Mouse (Mus musculus) layer of hippocampus, adult 2 months (tissue): ENCODE results near the gene Tasp1. TPM values are rescaled to one million over a fixed set of nuclear protein-coding genes. Genes with fewer than 3 reads are reported as not detected.
"Not testable (repeated sequence)": the region's sequence is repeated elsewhere in the genome, so short reads cannot be mapped to it uniquely, and the experiment has no call there.

Experiments used
- DNase-seq, 2 experiments: peaks; one replicate each; pipeline ENCODE4 v3.0.0; 2022; ENCODE audit warnings: low spot score in 2 of 2
- H3K27ac ChIP-seq: fragments of 200-600 bp; 2 replicates; pipeline ENCODE4 v1.8.1; 2022
- H3K4me3 ChIP-seq: fragments of 200-600 bp; 2 replicates; pipeline ENCODE4 v1.8.1; 2022; ENCODE audit warnings: mild to moderate bottlenecking
- CTCF ChIP-seq: fragments of 200-600 bp; conservative IDR thresholded peaks from 2 replicates; pipeline ENCODE4 v1.8.1; 2022; ENCODE audit warnings: antibody characterized with exemption, mild to moderate bottlenecking, moderate library complexity
- total RNA-seq, 2 experiments: library from RNA; stranded (reverse); gene quantifications; 2 replicates each; pipeline ENCODE4 v1.2.3; 2021

Tasp1 gene
- total RNA-seq, 2 experiments from 2014 or later = 28.3 to 30.3 TPM

DNA sequence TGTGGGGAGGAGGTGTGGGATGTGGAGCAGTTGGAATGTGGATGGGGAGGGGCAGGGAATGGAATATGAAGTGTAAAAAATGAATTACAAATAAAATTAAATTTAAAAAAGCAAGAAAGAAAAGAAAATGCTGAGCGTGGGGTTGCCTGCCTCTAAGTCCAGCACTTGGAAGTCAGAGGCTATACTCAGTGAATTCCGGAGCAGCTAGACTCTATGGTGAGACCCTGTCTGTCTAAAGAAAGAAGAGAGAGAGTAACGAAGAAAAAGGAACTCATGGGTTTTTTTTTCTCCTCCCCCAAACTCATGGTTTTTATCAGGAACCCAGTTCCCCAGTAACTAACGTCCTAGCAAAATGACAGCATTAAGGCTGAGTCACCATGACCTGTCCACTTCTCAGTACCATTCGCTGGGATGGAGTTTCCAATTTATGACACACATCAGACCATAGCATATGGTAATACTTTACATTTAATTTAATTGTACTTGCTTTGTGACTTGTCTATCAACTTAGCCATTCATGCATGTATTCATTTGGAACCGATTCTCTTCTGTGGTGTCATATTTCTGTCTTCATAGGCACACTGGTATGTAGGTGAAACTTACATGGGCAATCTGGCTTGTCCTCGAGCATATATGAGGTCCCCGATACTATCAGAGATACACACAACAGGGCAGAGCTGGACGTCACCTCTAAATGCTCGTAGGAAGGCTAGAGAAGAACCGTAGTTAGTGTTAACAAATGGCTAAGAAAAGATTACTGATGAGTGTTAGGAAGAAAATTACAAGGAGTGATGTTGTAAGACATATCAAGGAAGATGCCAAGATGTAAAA is 14.4 kb upstream of the Tasp1 start:
- H3K27ac ChIP-seq = no peak overlapping the region
- TF ChIP-seq CTCF = no peak
- no peak overlapping the region for H3K4me3 ChIP-seq
- no peak for DNase-seq

DNA sequence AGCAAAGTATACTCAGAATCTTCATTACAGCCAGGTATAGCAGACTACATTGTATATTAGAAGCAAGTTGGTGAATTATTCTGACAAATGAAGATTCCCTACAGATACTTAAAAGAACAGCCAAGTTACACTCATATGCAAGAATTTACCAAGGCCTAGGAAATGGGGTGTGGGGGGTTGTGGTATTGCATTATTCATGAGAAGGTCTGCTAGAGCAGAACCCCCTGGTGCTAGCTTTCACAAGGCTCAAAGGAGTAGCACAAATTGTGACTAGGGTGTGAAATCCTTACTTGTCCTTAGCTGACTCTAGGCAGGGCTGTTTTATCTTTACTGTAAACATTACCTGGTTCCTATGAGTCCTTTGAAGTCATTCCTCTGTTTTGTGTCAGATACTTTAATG is 12.7 kb upstream of the Tasp1 start:
- not testable (repeated sequence) for H3K27ac ChIP-seq, H3K4me3 ChIP-seq, DNase-seq

- H3K27ac ChIP-seq = no peak overlapping the region
- TF ChIP-seq CTCF = no peak
These were observed 12.1 kb upstream of the Tasp1 start for GRCm38 (mm10) chr2:140078600-140079280.

GRCm38 (mm10) chr2:140077476-140077875 is 10.9 kb upstream of the Tasp1 start:
- no peak for TF ChIP-seq CTCF
- no peak for DNase-seq
- no peak overlapping the region for H3K27ac ChIP-seq
- no peak overlapping the region for H3K4me3 ChIP-seq

More at GRCm38 (mm10) chr2:140078600-140079280, 12.1 kb upstream of the Tasp1 start:
- DNase-seq = no peak
- H3K4me3 ChIP-seq = no peak overlapping the region

- TF ChIP-seq CTCF = no peak
- H3K4me3 ChIP-seq = no peak overlapping the region
- no peak overlapping the region for H3K27ac ChIP-seq
- DNase-seq = no peak
These were observed 8.5 kb upstream of the Tasp1 start for GRCm38 (mm10) chr2:140075150-140075549.

- Histone ChIP-seq H3K27ac (no peak overlapping the region), H3K4me3 (peak overlapping the region; percentile 94)
- no peak for DNase-seq
- no peak for TF ChIP-seq CTCF
These were observed 911 bp upstream of the Tasp1 start for GRCm38 (mm10) chr2:140067516-140067915.

- Histone ChIP-seq H3K27ac (peak overlapping the region; percentile 95; the same call in 1 of the 2 replicates), H3K4me3 (peak overlapping the region; percentile 94)
- DNase-seq = no peak
- peak; percentile 46 for TF ChIP-seq CTCF
These were observed 929 bp downstream of the Tasp1 start for GRCm38 (mm10) chr2:140065676-140066075.

DNA sequence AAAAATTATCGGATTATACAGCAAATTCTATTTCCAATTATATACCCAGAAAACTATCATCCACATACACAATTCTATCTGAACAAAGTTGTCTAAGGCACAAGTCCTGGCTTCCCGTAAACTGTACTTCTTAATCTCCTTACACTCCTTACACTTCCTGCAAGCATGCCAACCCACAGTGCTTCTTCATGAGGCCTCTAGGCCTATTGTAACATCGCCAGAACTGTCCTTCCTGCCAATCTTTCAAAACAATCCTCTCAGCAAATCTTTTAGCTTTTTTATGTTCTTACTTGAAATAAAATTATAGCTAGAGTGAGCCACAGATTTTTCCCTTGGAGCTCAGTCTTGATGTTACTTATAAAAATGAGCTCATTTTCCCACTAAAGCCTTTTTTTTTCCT is 5.1 kb downstream of the Tasp1 start:
- TF ChIP-seq CTCF = no peak
- Histone ChIP-seq H3K4me3 (no peak overlapping the region), H3K27ac (no peak overlapping the region)
- no peak for DNase-seq

DNA sequence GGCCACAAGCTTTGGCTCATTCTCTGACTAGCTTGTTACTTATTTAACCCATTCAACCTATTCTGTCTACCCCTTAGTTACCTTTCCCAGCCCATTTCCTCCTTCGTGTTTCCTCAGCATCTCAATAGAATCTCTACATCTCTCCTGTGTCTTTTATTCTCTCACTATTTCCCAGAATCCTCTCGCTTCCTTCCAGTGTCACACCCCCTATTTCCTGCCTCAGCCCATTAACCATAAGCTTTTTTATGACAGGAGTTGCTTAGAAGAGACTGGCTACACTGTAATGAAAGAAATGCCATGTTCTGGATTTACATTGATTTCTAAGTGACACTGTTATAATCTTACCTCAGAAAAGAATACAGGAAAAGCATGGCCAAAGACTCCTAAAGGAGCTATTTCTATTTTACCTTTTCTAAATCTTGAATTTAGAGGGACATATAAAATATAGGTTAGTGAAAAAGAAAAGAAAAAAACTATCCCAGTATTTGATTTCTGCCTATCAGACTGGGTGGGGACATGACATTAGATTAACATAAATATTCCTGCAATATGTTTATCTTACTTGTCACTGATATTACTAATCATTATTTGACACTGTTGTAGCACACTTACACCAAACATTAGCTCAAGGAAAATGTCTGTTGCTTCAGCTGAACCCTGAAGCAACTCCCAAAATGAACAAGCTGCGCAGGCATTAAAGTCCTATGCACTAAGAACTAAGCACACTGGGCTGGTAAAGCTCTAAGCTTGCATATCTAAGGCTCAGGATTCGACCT is 6.3 kb downstream of the Tasp1 start:
- Histone ChIP-seq H3K4me3 (no peak overlapping the region), H3K27ac (no peak overlapping the region)
- DNase-seq = no peak
- TF ChIP-seq CTCF = no peak

- no peak for TF ChIP-seq CTCF
- DNase-seq = no peak
- no peak overlapping the region for H3K27ac ChIP-seq
- H3K4me3 ChIP-seq = no peak overlapping the region
These were observed 8.5 kb downstream of the Tasp1 start for GRCm38 (mm10) chr2:140058125-140058524.

GRCm38 (mm10) chr2:140051607-140052126 is 14.9 kb downstream of the Tasp1 start:
- Histone ChIP-seq H3K27ac (no peak overlapping the region), H3K4me3 (no peak overlapping the region)
- TF ChIP-seq CTCF = no peak
- no peak for DNase-seq

DNA sequence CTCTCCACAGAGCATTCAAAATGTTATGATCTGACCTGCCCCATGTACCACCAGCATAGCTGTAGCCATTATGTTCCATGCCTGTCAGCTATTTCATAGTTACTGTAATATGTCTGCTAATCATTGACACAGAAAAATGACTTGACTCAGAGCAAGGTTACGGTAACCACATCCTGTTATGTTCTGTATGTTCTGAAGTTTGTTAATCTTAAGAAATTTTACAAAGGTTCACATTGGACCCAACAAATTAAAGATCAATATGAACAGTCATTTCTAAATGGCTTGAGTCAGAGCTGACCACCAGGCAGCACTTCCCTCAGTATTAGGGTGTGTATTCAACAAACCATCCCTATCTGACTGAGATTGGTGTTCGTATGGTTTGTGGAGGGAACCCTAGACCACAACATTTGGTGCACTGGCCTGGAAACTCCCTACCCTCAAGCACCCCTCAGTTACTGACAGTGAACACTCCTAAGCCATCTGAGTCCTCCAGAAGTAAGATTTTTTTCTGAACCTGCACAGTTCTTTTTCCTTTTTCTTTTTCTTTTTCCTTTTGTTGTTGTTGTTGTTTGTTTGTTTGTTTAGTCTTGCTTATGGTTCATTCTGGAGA is 24.0 kb downstream of the Tasp1 start:
- Histone ChIP-seq H3K27ac (no peak overlapping the region), H3K4me3 (no peak overlapping the region)
- TF ChIP-seq CTCF = no peak
- DNase-seq = no peak
